In genomic region chr17:49738351-49738750, GRCm38 (mm10) we compare ENCODE assay signal across 10 mouse cellular contexts.
DNase-seq lines count a peak whose midpoint lies in the region; ATAC-seq lines count a peak whose summit lies in the region.
"Had no signal": no experiment of that assay in that cellular context is flagged by ENCODE, and none has a peak within 500 bp of the region (broad histone marks: within the 10 kb centered on the region; RNA-seq: fewer than 3 reads in every experiment).

No protein-coding gene starts in this region.

- H3K27ac ChIP-seq in heart, embryonic 15.5 days, result peak overlapping the region; percentile 64
- H3K27ac ChIP-seq in stomach, embryonic 14.5 days (ENCODE audit: low read length), result no peak overlapping the region
- H3K27ac ChIP-seq: embryonic facial prominence, embryonic 10.5 days; liver, embryonic 13.5 days had no signal

- no peaks in the 10 kb centered on the region for H3K9me3 ChIP-seq in heart, embryonic 15.5 days (replicated peaks)
- no peaks in the 10 kb centered on the region for H3K9me3 ChIP-seq in stomach, embryonic 14.5 days (ENCODE audit: control insufficient read depth, low read depth, low read length)
- H3K9me3 ChIP-seq: embryonic facial prominence, embryonic 10.5 days; liver, embryonic 13.5 days had no signal

- peak; percentile 24 for DNase-seq in adrenal gland, adult 2 months
- DNase-seq in adrenal gland, adult 8-10 months, result no peak
- peak; percentile 13 to 17 for DNase-seq in layer of hippocampus, postnatal 14 days (ENCODE audit: low spot score in 2 of 2)
- no peak for DNase-seq in layer of hippocampus, postnatal 25 days (ENCODE audit: extremely low spot score in 1 of 2, low spot score in 1 of 2)
- no peak for DNase-seq in c-Kit-positive CD71-positive TER-119-positive erythroid progenitor cells, embryonic 14.5 days (ENCODE audit: low spot score)
- no peak for DNase-seq in layer of hippocampus, adult 11-12 months (ENCODE audit: low spot score)
- DNase-seq: liver, embryonic 13.5 days had no signal

- H3K4me2 ChIP-seq in heart, embryonic 15.5 days, result peak overlapping the region; percentile 11; the same call in 1 of the 2 replicates
- H3K4me2 ChIP-seq in stomach, embryonic 14.5 days (replicated peaks; ENCODE audit: low read depth, low read length), result no peak overlapping the region
- H3K4me2 ChIP-seq: liver, embryonic 13.5 days had no signal

- no peak overlapping the region for H3K9ac ChIP-seq in heart, embryonic 15.5 days
- H3K9ac ChIP-seq in stomach, embryonic 14.5 days (replicated peaks; ENCODE audit: low read depth, low read length), result no peak overlapping the region
- H3K9ac ChIP-seq: liver, embryonic 13.5 days had no signal

- H3K4me1 ChIP-seq in heart, embryonic 15.5 days (replicated peaks), result peaks cover 25% of the 10 kb centered on the region
- no peaks in the 10 kb centered on the region for H3K4me1 ChIP-seq in stomach, embryonic 14.5 days (ENCODE audit: control insufficient read depth, insufficient read depth, low read length)
- H3K4me1 ChIP-seq: embryonic facial prominence, embryonic 10.5 days; liver, embryonic 13.5 days had no signal

- 24% methylated on average over 11 of the region's 11 CpGs for WGBS in heart, embryonic 15.5 days
- WGBS in stomach, embryonic 14.5 days, result 56% methylated on average over 11 of the region's 11 CpGs

- ATAC-seq in heart, embryonic 15.5 days (replicated peaks; ENCODE audit: insufficient number of reproducible peaks, insufficient read depth, low FRiP score, low read depth), result 0 out of 2 replicates have a peak, but pooled peaks have one; percentile 53
- peak; percentile 42; the same call in 1 of the 2 replicates for ATAC-seq in stomach, embryonic 14.5 days (ENCODE audit: insufficient number of reproducible peaks, insufficient read depth, low FRiP score, low read depth)

- no peaks in the 10 kb centered on the region for H3K36me3 ChIP-seq in heart, embryonic 15.5 days
- H3K36me3 ChIP-seq in stomach, embryonic 14.5 days (ENCODE audit: control insufficient read depth, insufficient read depth, low read length), result no peaks in the 10 kb centered on the region
- H3K36me3 ChIP-seq: embryonic facial prominence, embryonic 10.5 days; liver, embryonic 13.5 days had no signal

- H3K27me3 ChIP-seq in heart, embryonic 15.5 days, result no peaks in the 10 kb centered on the region
- H3K27me3 ChIP-seq in stomach, embryonic 14.5 days (ENCODE audit: control insufficient read depth, insufficient read depth, low read length), result no peaks in the 10 kb centered on the region
- H3K27me3 ChIP-seq: liver, embryonic 13.5 days had no signal

- H3K4me3 ChIP-seq in heart, embryonic 15.5 days, result no peak overlapping the region
- no peak overlapping the region for H3K4me3 ChIP-seq in stomach, embryonic 14.5 days (ENCODE audit: low read depth, low read length)
- H3K4me3 ChIP-seq: embryonic facial prominence, embryonic 10.5 days; liver, embryonic 13.5 days had no signal

Comparison
In these comparisons a context has a peak if more than half of its experiments do, and no peak if none do; other contexts are left out.
1. DNase-seq: peak in adrenal gland, adult 2 months (single experiment) and layer of hippocampus, postnatal 14 days (2 of 2); none in adrenal gland, adult 8-10 months (single experiment), layer of hippocampus, postnatal 25 days (0 of 2), c-Kit-positive CD71-positive TER-119-positive erythroid progenitor cells, embryonic 14.5 days (single experiment) and layer of hippocampus, adult 11-12 months (single experiment).